Mouse (Mus musculus): ENCODE data around the gene Mpv17l. TPM values are rescaled to one million over a fixed set of nuclear protein-coding genes. Genes with fewer than 3 reads are reported as not detected.
"Not testable (repeated sequence)": the region's sequence is repeated elsewhere in the genome, so short reads cannot be mapped to it uniquely, and the experiment has no call there.

Mpv17l gene
- polyA plus RNA-seq, 1 experiment, result 363 TPM

GRCm38 (mm10) chr16:13951245-13951644 lies 48.3 kb downstream of the Mpv17l start:
- H3K36me3 ChIP-seq (ENCODE audit: control insufficient read depth, insufficient read depth, low read length), result peaks cover 1% of the 10 kb centered on the region; the same call in 1 of the 2 replicates
- no peaks in the 10 kb centered on the region for H3K27me3 ChIP-seq (replicated peaks; ENCODE audit: control insufficient read depth, insufficient read depth, low read length)
- no peak for DNase-seq
- WGBS, result 73% methylated on average over 3 of the region's 3 CpGs
- H3K27ac ChIP-seq (ENCODE audit: insufficient read depth, low read depth, low read length), result no peak overlapping the region
- no peaks in the 10 kb centered on the region for H3K4me1 ChIP-seq (ENCODE audit: control insufficient read depth, insufficient read depth, low read length)
- H3K4me3 ChIP-seq (ENCODE audit: insufficient read depth, low read depth, low read length), result no peak overlapping the region
- no peak for TF ChIP-seq POLR2A (IDR thresholded peaks at IDR 0.05; ENCODE audit: low read depth, low read length)
- TF ChIP-seq CTCF (conservative IDR thresholded peaks at IDR 0.05; ENCODE audit: insufficient read depth, insufficient read length, low read depth, low read length), result no peak

DNA sequence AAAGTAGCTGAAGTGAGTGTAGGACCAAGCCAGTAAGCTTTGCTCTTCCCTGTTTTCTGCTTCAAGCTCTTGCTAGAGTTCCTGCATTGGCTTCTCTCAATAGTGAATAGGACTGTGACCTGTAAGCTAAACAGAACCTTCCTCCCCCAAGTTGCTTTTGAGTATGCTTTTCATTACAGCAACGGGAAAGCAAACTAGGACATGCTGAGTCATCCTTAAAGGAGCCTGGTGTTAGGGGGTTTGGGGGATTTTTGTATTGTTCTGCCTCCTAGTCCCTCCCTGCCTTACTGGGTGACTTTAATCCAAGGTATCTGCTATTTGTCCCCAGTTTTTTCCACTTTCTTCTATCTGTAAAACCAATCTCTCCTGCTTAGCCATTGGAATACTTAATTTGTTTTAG lies 59.1 kb downstream of the Mpv17l start:
- Histone ChIP-seq H3K4me1 (ENCODE audit: control insufficient read depth, insufficient read depth, low read length) (peaks cover 4% of the 10 kb centered on the region; the same call in 1 of the 2 replicates), H3K27me3 (replicated peaks; ENCODE audit: control insufficient read depth, insufficient read depth, low read length) (no peaks in the 10 kb centered on the region), H3K4me3 (ENCODE audit: insufficient read depth, low read depth, low read length) (no peak overlapping the region), H3K27ac (ENCODE audit: insufficient read depth, low read depth, low read length) (no peak overlapping the region), H3K36me3 (ENCODE audit: control insufficient read depth, insufficient read depth, low read length) (no peaks in the 10 kb centered on the region)
- TF ChIP-seq CTCF (conservative IDR thresholded peaks at IDR 0.05; ENCODE audit: insufficient read depth, insufficient read length, low read depth, low read length) (no peak), POLR2A (IDR thresholded peaks at IDR 0.05; ENCODE audit: low read depth, low read length) (no peak)
- whole genome bisulfite sequencing, result 3% methylated on average over 1 of the region's 1 CpGs
- DNase-seq, result no peak

- DNase-seq, result no peak
- no peaks in the 10 kb centered on the region for H3K27me3 ChIP-seq (replicated peaks; ENCODE audit: control insufficient read depth, insufficient read depth, low read length)
- 88% methylated on average over 1 of the region's 1 CpGs for WGBS
- no peaks in the 10 kb centered on the region for H3K4me1 ChIP-seq (ENCODE audit: control insufficient read depth, insufficient read depth, low read length)
- TF ChIP-seq CTCF (conservative IDR thresholded peaks at IDR 0.05; ENCODE audit: insufficient read depth, insufficient read length, low read depth, low read length) (no peak), POLR2A (IDR thresholded peaks at IDR 0.05; ENCODE audit: low read depth, low read length) (no peak)
- no peak overlapping the region for H3K4me3 ChIP-seq (ENCODE audit: insufficient read depth, low read depth, low read length)
- no peaks in the 10 kb centered on the region for H3K36me3 ChIP-seq (ENCODE audit: control insufficient read depth, insufficient read depth, low read length)
- no peak overlapping the region for H3K27ac ChIP-seq (ENCODE audit: insufficient read depth, low read depth, low read length)
Observed at GRCm38 (mm10) chr16:13969096-13969495, 66.1 kb downstream of the Mpv17l start.

GRCm38 (mm10) chr16:13972051-13972450 lies 69.1 kb downstream of the Mpv17l start:
- H3K36me3 ChIP-seq (ENCODE audit: control insufficient read depth, insufficient read depth, low read length), result no peaks in the 10 kb centered on the region
- TF ChIP-seq POLR2A (IDR thresholded peaks at IDR 0.05; ENCODE audit: low read depth, low read length) (no peak), CTCF (conservative IDR thresholded peaks at IDR 0.05; ENCODE audit: insufficient read depth, insufficient read length, low read depth, low read length) (no peak)
- no peak for DNase-seq
- no peaks in the 10 kb centered on the region for H3K4me1 ChIP-seq (ENCODE audit: control insufficient read depth, insufficient read depth, low read length)
- no peak overlapping the region for H3K4me3 ChIP-seq (ENCODE audit: insufficient read depth, low read depth, low read length)
- WGBS, result 93% methylated on average over 8 of the region's 8 CpGs
- no peaks in the 10 kb centered on the region for H3K27me3 ChIP-seq (replicated peaks; ENCODE audit: control insufficient read depth, insufficient read depth, low read length)
- H3K27ac ChIP-seq (ENCODE audit: insufficient read depth, low read depth, low read length), result no peak overlapping the region

DNA sequence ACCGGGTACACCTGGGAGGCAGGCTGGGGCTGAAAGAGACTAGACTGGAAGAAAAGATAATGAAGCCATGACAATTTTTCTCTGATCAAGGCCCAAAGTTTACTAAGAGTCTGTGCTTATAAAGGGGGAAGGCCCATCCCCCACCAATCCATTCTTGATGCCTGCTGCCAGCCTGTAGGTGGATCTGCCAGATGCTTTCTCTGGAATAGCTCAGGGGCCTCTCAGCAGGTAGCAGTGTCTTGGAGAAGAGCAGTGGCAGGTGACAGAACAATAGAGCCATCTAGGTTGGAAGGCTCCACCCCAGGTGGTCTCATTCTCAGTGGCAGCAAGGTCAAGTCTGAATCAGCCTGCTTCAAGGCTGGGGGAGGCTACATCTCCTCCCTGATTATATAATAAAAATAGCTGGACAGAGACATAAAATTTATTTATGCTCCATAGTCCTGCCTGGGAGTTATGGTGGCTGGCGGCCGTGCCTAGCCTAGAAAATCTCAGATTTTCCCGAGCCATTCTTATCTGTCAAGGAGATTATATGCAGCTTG lies 73.5 kb downstream of the Mpv17l start:
- not testable (repeated sequence) for H3K36me3 ChIP-seq (ENCODE audit: control insufficient read depth, insufficient read depth, low read length); DNase-seq; H3K4me1 ChIP-seq (ENCODE audit: control insufficient read depth, insufficient read depth, low read length); H3K27me3 ChIP-seq (replicated peaks; ENCODE audit: control insufficient read depth, insufficient read depth, low read length); H3K4me3 ChIP-seq (ENCODE audit: insufficient read depth, low read depth, low read length); H3K27ac ChIP-seq (ENCODE audit: insufficient read depth, low read depth, low read length)
- 74% methylated on average over 4 of the region's 4 CpGs for WGBS

DNA sequence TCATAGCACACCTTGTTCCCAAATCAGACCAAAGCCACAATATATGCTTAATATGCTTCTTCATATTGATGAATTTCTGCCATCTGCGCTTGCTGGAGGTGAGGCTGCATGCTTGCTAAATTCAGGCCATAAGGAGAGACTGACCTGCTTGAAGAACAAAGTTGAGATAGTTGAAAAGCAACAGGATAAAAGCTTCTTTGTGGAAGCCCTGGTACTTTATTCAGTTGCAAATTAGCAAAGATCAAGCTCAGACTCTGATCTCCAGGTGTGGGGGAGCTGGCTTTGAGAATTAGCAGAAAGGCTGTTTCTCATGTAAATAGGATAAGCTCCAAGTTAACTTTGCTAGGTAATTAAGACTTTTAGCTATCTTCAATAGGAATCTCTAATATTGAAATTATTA lies 74.1 kb downstream of the Mpv17l start:
- 73% methylated on average over 1 of the region's 1 CpGs for WGBS

DNA sequence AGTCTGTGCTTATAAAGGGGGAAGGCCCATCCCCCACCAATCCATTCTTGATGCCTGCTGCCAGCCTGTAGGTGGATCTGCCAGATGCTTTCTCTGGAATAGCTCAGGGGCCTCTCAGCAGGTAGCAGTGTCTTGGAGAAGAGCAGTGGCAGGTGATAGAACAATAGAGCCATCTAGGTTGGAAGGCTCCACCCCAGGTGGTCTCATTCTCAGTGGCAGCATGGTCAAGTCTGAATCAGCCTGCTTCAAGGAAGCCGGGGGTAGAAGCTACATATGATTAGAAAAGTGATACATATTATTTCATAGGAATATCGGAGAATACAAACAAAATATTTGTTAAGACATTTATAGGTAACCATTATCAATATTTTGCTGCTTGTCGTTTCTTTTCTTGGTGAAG lies 78.8 kb downstream of the Mpv17l start:
- WGBS, result 81% methylated on average over 3 of the region's 3 CpGs
- not testable (repeated sequence) for DNase-seq; H3K36me3 ChIP-seq (ENCODE audit: control insufficient read depth, insufficient read depth, low read length); H3K4me1 ChIP-seq (ENCODE audit: control insufficient read depth, insufficient read depth, low read length); H3K27ac ChIP-seq (ENCODE audit: insufficient read depth, low read depth, low read length); H3K4me3 ChIP-seq (ENCODE audit: insufficient read depth, low read depth, low read length); H3K27me3 ChIP-seq (replicated peaks; ENCODE audit: control insufficient read depth, insufficient read depth, low read length)

More for the DNA sequence above, 74.1 kb downstream of the Mpv17l start:
- not testable (repeated sequence) for H3K4me1 ChIP-seq (ENCODE audit: control insufficient read depth, insufficient read depth, low read length); H3K36me3 ChIP-seq (ENCODE audit: control insufficient read depth, insufficient read depth, low read length); H3K4me3 ChIP-seq (ENCODE audit: insufficient read depth, low read depth, low read length); H3K27me3 ChIP-seq (replicated peaks; ENCODE audit: control insufficient read depth, insufficient read depth, low read length); DNase-seq; H3K27ac ChIP-seq (ENCODE audit: insufficient read depth, low read depth, low read length)

GRCm38 (mm10) chr16:13983161-13983560 lies 80.2 kb downstream of the Mpv17l start:
- no peaks in the 10 kb centered on the region for H3K4me1 ChIP-seq (ENCODE audit: control insufficient read depth, insufficient read depth, low read length)
- no peaks in the 10 kb centered on the region for H3K36me3 ChIP-seq (ENCODE audit: control insufficient read depth, insufficient read depth, low read length)
- no peak overlapping the region for H3K27ac ChIP-seq (ENCODE audit: insufficient read depth, low read depth, low read length)
- DNase-seq, result no peak
- no peak overlapping the region for H3K4me3 ChIP-seq (ENCODE audit: insufficient read depth, low read depth, low read length)
- 91% methylated on average over 5 of the region's 5 CpGs for WGBS
- TF ChIP-seq CTCF (conservative IDR thresholded peaks at IDR 0.05; ENCODE audit: insufficient read depth, insufficient read length, low read depth, low read length), result no peak
- TF ChIP-seq POLR2A (IDR thresholded peaks at IDR 0.05; ENCODE audit: low read depth, low read length), result no peak
- H3K27me3 ChIP-seq (replicated peaks; ENCODE audit: control insufficient read depth, insufficient read depth, low read length), result no peaks in the 10 kb centered on the region
